Mouse (Mus musculus) testis, adult 2 months (tissue): Measurements from ENCODE around the gene Cpxm2. TPM values are rescaled to one million over a fixed set of nuclear protein-coding genes. Genes with fewer than 3 reads are reported as not detected.

Experiments
- H3K27ac ChIP-seq: fragments of 200-500 bp; 2 replicates; pipeline ENCODE4 v1.5.1; 2012; ENCODE audit warnings: low read depth, low read length; ENCODE audit not compliant: control insufficient read depth, insufficient read depth
- H3K27me3 ChIP-seq: fragments of 200-500 bp; 2 replicates; pipeline ENCODE4 v1.6.1; 2012; ENCODE audit warnings: mild to moderate bottlenecking, low read length, moderate library complexity; ENCODE audit not compliant: control insufficient read depth, insufficient read depth
- H3K36me3 ChIP-seq: fragments of 200-500 bp; 2 replicates; pipeline ENCODE4 v1.6.1; 2012; ENCODE audit warnings: mild to moderate bottlenecking, low read length; ENCODE audit not compliant: control insufficient read depth, insufficient read depth
- H3K4me1 ChIP-seq: fragments of 200-500 bp; 2 replicates; pipeline ENCODE4 v1.6.1; 2012; ENCODE audit warnings: low read length; ENCODE audit not compliant: control insufficient read depth, insufficient read depth
- H3K4me3 ChIP-seq: fragments of 200-500 bp; 2 replicates; pipeline ENCODE4 v1.5.1; 2012; ENCODE audit warnings: low read depth, mild to moderate bottlenecking, low read length, moderate library complexity, mixed read lengths; ENCODE audit not compliant: control insufficient read depth
- CTCF ChIP-seq: fragments of 200-500 bp; IDR thresholded peaks from 2 replicates; pipeline ENCODE4 v1.5.1; 2012; ENCODE audit warnings: low read depth, mild to moderate bottlenecking, inconsistent platforms, low read length, moderate library complexity; ENCODE audit not compliant: control insufficient read depth, insufficient read depth, insufficient replicate concordance
- POLR2A ChIP-seq: fragments of 200-500 bp; IDR thresholded peaks from 2 replicates; pipeline ENCODE4 v1.6.1; 2012; ENCODE audit warnings: low read depth, mild to moderate bottlenecking, inconsistent platforms, low read length, moderate library complexity; ENCODE audit not compliant: control insufficient read depth
- polyA plus RNA-seq: library from polyadenylated mRNA; depleted of rRNA; stranded (reverse); fragments of >200 nt; gene quantifications from 2 replicates; pipeline ENCODE4 v1.2.3, GENCODE M21; 2012

The Cpxm2 gene
- polyA plus RNA-seq, 1 experiment, result 0.61 TPM

DNA sequence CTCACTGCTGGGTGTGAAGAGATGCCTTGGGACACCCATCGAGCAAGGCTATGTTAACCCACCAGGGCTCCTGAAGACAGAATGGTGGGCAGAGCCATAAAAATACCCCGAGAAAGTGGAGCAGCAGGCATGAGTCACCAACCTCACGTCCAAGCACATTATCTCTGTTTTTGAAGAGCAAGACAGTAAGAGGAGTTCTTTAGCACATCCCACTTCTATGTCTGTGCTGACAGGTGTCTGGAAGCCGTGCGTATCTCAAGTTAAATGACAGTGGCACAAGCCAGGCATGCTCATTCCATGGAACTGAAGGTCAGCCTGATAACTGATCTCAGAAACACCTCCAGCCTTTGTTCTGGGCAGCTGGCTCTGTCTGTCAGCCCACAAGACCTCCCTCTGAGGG lies 86.6 kb downstream of the Cpxm2 start:
- H3K27me3 ChIP-seq, result no peaks in the 10 kb centered on the region
- H3K27ac ChIP-seq, result no peak overlapping the region
- no peaks in the 10 kb centered on the region for H3K4me1 ChIP-seq
- TF ChIP-seq CTCF (no peak), POLR2A (no peak)
- H3K36me3 ChIP-seq, result no peaks in the 10 kb centered on the region
- H3K4me3 ChIP-seq, result no peak overlapping the region

DNA sequence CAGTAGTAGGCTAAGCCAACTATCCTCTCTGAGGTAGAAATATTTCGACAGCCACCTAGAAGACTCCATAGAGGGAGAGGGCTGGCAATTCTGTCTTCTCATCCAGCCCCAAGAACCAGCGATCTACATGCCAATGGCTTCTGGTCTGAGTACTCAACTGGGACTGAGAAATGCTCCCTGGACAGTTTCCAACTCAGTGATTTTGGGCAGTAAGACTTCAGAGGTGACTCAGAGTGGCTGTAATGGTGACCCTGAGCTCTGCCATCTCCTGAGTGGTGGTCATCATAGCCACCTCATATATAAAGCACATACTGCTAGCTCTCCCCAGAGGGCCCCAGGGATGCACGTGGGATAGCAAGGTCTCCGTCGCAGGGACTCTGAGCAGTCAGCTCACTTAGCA lies 87.0 kb downstream of the Cpxm2 start:
- no peak overlapping the region for H3K4me3 ChIP-seq
- no peak overlapping the region for H3K27ac ChIP-seq
- no peak for TF ChIP-seq POLR2A
- no peaks in the 10 kb centered on the region for H3K36me3 ChIP-seq
- H3K27me3 ChIP-seq, result no peaks in the 10 kb centered on the region
- H3K4me1 ChIP-seq, result no peaks in the 10 kb centered on the region

DNA sequence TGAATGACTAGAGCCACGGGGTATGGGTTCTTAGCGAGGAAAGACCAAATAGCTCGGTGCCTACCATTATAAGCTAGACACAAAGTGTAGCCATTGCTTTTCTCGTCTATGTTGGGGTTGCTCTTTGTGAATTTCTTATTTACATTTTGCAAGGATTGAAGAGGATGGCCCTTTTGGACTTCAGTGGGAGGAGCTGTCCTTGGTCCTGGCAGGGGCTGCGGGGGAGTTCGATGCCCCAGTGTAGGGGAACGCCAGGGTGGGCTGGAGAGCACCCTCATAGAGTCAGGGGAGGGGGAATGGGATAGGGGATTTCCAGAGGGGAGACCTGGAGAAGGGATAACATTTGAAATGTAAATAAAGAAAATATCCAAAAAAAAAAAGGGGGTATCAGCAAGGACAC lies 94.4 kb downstream of the Cpxm2 start:
- Histone ChIP-seq H3K4me3 (no peak overlapping the region), H3K27ac (no peak overlapping the region), H3K36me3 (no peaks in the 10 kb centered on the region), H3K4me1 (no peaks in the 10 kb centered on the region), H3K27me3 (no peaks in the 10 kb centered on the region)
- TF ChIP-seq CTCF, result no peak
- no peak for TF ChIP-seq POLR2A

DNA sequence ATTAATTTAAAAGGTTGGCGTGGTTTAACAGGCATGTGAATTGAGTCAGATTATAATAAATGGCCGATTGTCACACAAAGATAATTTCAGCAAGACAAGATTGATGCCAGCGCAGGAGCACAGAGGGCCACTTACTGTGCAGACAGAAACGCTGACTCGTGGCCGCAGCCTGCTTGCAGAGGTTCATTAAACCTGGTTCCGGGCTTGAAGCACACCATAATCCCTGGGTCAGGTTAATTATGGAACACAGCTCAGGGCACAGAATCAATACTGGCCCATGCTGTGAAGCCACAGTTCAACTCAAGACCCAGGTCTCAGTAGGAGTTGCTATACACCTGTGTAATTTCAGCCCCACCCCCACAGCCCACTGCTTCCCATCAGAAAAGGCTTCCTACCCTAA lies 98.0 kb downstream of the Cpxm2 start:
- Histone ChIP-seq H3K4me1 (no peaks in the 10 kb centered on the region), H3K36me3 (no peaks in the 10 kb centered on the region), H3K27ac (no peak overlapping the region), H3K4me3 (no peak overlapping the region), H3K27me3 (no peaks in the 10 kb centered on the region)
- no peak for TF ChIP-seq CTCF
- TF ChIP-seq POLR2A, result no peak

DNA sequence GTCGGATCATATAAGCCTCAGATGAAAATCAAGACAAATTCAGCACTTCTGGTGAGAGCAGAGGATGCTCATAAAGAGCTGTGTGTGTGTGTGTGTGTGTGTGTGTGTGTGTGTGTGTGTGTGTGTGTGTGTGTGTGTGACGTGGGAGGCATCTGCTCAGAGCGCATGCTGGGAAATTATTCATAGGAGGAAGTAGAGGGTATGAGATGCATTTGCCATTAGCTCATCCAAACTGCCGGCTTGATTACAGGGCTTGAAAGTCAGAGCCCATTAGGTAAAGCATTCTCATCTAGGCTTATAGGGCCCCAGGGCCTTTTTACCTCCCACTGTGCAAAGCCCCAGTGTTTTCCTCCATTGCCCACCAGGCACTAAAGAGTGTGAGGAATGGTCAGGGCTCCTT lies 107.9 kb downstream of the Cpxm2 start:
- no peaks in the 10 kb centered on the region for H3K4me1 ChIP-seq
- TF ChIP-seq POLR2A (no peak), CTCF (no peak)

DNA sequence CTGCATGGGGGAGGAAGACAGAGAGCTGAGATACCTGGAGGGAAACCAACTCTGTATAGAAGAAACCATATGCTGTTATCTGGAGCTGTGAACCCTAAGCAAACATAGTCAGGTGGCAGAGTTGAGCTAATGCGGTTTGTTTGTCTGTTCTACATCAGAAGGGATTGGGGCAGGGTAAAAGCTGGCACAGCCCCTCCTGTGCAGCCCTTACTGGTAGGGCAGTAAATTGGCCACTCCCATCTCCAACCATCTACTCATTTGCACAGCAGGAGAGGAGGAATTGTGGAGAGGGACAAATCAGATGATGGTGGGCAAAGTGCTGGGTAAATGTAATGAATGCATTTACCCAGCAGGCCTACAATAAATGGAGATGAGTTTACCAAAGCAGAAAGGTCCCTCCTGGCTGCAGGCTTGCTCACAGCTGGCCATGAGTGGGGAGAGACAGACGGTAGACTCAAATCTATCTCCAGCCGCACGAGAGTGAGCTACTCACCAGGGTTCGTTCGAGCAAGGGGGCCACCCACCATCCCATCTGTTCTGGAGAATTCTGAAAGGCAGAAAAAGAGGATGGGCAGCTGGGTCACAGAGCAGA lies 122.5 kb downstream of the Cpxm2 start:
- Histone ChIP-seq H3K27me3 (no peaks in the 10 kb centered on the region), H3K36me3 (no peaks in the 10 kb centered on the region), H3K4me1 (no peaks in the 10 kb centered on the region), H3K4me3 (no peak overlapping the region), H3K27ac (no peak overlapping the region)
- TF ChIP-seq POLR2A (no peak), CTCF (no peak)

More for the DNA sequence above, 107.9 kb downstream of the Cpxm2 start:
- H3K27ac ChIP-seq, result no peak overlapping the region
- H3K27me3 ChIP-seq, result no peaks in the 10 kb centered on the region
- H3K36me3 ChIP-seq, result no peaks in the 10 kb centered on the region
- H3K4me3 ChIP-seq, result no peak overlapping the region

DNA sequence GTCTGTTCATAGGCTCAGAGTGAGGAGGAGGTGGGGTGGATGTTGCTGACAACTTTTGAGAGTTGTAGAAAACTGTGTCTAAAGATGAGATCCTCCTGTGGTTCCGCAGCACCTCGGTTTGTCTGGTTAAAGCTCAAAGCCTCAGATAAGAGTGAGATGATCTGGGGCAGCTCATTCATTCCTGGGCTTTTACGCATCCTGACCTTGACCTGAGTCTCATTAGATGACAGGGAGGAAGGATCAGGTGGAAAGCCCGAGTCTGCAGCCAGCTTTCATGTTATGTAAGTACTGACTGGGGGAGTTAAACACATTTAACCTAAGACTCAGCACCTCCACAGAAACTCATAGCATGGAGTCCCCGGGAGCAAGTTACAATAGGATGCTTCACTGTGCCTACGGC lies 127.9 kb downstream of the Cpxm2 start:
- Histone ChIP-seq H3K27ac (no peak overlapping the region), H3K36me3 (no peaks in the 10 kb centered on the region), H3K27me3 (no peaks in the 10 kb centered on the region), H3K4me1 (no peaks in the 10 kb centered on the region), H3K4me3 (no peak overlapping the region)
- no peak for TF ChIP-seq POLR2A
- no peak for TF ChIP-seq CTCF

DNA sequence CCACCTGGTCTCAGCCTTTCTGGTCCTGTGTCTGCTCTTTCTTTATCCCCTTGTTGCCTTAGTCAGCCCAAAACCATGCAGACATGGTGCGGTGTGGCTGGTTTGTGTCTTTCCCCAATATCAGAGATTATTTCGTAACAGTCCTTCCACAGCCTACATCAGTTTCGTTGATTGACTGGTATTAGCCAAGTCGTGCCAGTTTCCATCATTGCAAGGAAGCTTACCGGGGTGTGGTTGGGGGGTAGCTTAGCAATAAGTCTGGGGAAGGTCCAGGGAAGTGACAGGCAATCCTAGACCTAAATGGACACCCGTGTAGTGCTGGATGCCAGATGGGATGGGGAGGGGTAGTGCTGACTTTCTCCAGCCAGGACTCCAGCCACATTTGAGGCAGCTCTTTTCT lies 128.9 kb downstream of the Cpxm2 start:
- Histone ChIP-seq H3K4me1 (no peaks in the 10 kb centered on the region), H3K27ac (no peak overlapping the region)
- TF ChIP-seq POLR2A, result no peak
- TF ChIP-seq CTCF, result no peak

More for the DNA sequence above, 128.9 kb downstream of the Cpxm2 start:
- Histone ChIP-seq H3K27me3 (no peaks in the 10 kb centered on the region), H3K36me3 (no peaks in the 10 kb centered on the region), H3K4me3 (no peak overlapping the region)
